Mouse (Mus musculus) cerebellum, postnatal 36 days (tissue): Measurements from ENCODE around the gene Mrpl10.

ENCODE experiments used
- DNase-seq, 2 experiments: peaks; one replicate each; pipeline ENCODE4 v3.0.0; 2021 to 2022; ENCODE audit warnings: mixed read lengths in 2 of 2

The Mrpl10 gene

DNA sequence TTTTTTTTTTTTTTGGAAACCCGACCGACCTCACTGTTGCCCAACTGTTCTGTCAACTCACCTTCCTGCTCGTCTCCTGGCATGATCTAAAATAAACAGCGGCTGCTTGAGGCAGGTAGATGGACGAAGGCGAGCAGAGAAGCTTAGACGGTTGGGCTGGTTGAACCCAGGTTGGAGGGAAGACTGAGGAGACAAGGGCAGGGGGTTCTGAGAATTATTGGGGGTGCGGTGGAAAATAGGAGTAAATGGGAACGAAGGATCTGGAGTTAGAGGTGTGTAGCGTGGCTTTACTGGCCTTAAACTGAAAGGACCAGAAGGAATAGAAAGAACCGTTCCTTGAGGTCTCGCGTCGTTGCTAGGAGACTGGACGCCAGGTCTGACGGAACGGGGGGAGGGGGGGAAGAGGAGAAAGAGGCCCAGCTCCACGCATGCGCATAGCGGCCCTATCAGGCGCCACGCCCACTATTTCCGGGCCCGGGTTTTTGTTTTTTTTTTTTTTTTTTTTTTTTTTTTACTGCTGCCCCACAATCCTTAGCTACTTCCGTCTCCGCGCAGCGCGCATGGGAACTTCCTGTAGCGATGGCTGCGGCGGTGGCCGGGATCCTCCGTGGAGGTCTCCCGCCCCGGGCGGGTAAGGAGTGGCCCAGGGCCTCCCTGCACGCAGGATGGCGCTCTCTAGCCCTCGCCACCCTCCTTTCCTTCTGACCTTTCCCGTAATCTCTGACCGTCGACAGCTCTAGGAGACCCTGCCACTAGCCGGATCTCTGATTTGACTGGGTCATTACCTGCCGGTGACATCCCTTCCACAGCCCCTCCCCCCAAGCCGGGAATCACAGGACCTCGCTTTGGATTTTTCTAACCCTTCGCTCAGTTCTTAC lies at the start of gene Mrpl10, which contains the start of gene Lrrc46:
Mrpl10 (plus strand) TSS at position 539 of the 878 bp plus-strand sequence.
Lrrc46 (minus strand) TSS at position 386 of the 878 bp plus-strand sequence.
- peak; percentile 86 to 90 for DNase-seq

DNA sequence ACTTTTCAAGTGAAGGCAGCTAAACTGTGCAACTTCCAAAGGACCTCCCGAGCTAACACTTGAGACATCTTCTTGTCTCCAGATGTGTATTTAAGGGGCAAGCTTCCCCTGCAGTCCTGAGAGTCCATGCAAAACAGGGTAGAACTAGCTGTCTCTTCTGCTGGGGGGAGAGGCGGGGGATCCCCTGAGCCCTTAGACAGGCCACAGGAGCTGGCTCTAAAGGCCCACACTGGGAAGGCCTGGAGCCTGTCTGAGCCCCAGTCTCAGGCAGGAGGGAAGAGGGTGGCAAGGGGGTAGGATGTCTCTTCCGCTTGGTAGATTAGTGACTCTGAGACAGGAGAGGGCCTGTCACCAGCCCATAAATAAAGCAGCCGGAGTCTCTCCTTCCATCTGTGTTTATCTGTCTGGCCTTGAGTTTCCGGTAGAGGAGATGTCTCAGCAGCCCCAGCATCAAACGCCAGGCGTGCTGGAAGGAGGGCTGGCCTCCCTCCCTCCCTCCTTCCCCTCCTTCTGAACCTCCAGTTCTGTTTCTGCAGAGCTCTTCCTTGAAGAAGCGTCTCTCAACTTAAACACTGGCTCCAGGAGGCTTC lies 48.5 kb upstream of the Mrpl10 start:
- DNase-seq = no peak

- no peak for DNase-seq
Measured at GRCm38 (mm10) chr11:96995031-96995430, 46.3 kb upstream of the Mrpl10 start.

DNA sequence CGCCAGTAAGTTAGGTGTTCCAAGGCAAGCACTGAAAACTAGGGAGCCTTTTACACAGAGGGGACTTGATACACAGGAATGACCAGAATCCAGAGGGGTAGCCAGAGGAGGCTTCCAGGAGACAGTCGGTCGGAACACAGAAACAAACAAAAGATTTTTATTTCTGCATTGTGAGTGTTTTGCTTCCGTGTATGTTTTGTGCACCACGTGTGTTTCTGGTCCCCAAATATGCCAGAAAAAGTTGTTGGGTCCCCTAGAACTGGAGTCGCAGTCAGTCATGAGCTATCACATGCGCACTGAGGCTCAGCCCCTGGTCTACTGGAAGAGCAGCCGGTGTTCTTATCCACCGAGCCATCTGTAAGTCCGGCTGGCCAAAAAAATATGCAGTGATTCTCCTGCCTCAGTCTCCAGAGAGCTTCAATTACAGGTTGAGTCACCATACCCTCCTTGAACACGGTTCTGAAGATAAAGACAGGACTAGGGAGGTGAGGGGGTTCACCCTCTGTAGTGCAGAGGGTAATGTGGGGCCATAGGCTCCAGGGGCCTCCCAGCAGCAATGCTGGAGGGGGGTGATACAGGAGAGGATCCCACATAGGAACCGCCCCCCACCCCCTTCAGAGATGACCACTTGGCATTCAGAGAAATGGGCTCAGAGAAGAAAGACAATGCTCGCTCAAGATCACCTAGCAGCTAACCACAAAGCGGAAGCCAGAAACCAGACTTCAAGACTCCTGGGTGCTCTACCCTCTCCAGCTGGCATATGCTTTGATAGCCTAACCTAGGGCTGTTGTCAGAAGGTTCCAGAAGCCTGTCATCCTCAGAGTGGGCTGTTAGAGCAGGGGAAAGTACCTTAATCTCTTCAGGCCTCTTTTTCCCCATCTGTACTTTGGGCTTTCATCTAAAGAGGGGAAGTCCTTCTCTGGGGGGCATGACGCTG lies 45.3 kb upstream of the Mrpl10 start:
- no peak for DNase-seq

DNA sequence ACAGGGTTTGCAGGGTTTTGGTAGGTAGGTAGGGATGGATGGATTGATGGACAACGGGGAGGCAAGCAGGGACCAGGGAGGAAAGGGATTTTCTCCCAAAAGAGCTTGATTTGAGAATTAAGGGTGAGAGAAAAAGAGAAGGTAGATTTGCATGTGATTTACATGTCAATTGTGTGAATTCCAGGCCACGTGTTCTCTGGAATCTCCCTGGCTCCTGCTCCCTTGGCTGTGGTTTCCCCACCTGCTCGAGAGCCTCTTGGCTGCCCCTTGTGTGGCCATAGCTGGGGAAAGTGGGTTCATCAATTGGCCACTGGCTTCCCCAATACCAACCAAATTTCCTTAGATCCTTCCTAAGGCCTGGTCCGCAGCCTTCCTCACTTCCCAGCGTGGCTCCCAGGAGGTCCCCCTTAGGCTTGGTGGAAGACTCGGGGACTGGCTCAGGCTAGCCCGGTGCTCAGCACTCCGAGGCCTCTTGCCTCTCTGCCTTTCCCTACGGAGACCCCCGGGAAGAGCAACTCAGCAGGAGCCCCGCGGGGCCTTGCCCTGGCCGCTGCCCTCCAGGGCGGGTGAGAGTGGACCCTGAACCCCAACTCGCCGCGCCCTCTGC lies 44.5 kb upstream of the Mrpl10 start:
- DNase-seq = no peak

DNA sequence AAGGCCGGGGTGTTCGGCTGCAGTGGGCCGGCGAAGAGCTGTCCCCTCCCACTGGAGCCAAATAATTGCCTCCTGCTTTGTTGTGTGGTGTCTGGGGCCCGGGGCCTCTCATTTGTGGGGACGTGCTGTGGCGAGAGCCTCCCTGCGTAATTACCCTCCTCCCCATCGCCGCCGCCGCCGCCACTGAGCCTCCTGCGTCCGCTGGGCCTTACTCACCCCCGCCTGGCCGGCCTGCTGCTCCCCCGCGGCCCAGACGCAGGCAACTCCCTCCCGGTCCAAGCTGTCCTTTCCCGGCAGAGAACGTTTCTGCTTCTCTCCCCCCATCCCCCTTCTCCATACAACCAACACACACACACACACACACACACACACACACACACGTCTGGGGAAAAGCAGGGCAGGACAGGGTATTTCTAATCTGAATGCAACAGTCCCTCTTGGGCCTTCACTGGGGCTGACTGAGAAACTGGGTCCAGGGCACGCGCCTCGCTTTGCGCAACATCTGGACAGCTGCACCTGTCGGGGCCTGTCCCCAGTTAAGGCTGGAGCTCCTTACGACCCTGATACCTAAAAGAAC lies 43.9 kb upstream of the Mrpl10 start:
- peak; percentile 59 to 60 for DNase-seq

GRCm38 (mm10) chr11:97003170-97003569 lies 38.2 kb upstream of the Mrpl10 start:
- no peak for DNase-seq

- no peak for DNase-seq
Measured at GRCm38 (mm10) chr11:97007093-97007794, 34.1 kb upstream of the Mrpl10 start.

- DNase-seq = no peak
Measured at GRCm38 (mm10) chr11:97009198-97009790, 32.1 kb upstream of the Mrpl10 start.

- DNase-seq = no peak
Measured at GRCm38 (mm10) chr11:97013121-97013670, 28.2 kb upstream of the Mrpl10 start, which contains the start of gene Sp6. TSS of gene Sp6 (plus strand) at chr11:97013394.

- DNase-seq = no peak
Measured at GRCm38 (mm10) chr11:97017696-97018582, 23.4 kb upstream of the Mrpl10 start.

GRCm38 (mm10) chr11:97018583-97019344 lies 22.6 kb upstream of the Mrpl10 start:
- DNase-seq = no peak

DNA sequence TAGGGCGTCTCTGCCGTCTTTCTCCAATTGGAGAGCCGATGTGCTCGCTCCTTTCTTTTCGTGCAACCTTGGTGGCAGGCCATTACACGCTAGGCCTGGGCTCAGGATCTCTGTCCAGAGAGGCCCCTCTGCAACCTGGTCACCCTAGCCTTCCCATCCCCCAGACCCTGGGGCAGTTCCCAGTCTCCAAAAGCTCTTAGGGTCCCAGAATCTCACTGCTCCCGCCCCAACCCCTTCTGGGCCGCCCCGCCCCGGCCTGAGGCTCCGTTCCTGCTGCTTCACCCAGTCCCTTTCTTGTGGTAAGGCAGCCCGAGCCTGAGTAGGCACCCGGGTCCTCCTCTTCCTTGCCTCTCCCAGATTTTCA lies 22.0 kb upstream of the Mrpl10 start:
- no peak for DNase-seq

DNA sequence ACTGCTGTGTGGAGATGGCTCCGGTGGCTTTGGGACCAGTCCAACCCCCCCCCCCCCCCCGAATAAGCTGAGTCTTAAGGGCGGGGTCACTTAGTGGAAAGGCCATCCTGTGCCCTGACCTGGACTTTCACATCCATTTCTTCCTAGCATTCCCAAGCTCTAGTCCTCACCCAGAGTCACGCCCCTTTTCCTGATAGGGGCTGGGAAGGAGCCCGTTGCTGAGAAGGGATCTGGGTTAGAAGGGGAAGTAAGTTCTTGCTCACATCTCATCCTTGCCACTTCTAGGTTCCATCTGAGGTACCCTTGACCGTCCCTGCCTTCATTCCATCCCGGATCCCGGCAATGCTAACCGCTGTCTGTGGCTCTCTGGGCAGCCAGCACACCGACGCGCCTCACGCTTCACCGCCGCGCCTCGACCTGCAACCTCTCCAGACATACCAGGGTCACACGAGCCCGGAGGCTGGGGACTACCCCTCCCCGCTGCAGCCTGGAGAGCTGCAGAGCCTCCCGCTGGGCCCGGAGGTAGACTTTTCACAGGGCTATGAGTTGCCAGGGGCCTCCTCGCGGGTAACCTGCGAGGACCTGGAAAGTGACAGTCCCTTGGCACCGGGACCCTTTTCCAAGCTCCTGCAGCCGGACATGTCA lies 20.1 kb upstream of the Mrpl10 start:
- DNase-seq = no peak

GRCm38 (mm10) chr11:97021873-97022484 lies 19.4 kb upstream of the Mrpl10 start:
- peak; percentile 70 to 80 for DNase-seq

GRCm38 (mm10) chr11:97024977-97025376 lies 16.4 kb upstream of the Mrpl10 start:
- no peak for DNase-seq

GRCm38 (mm10) chr11:97025721-97026344 lies 15.5 kb upstream of the Mrpl10 start:
- peak; percentile 83 to 87 for DNase-seq
